Mouse (Mus musculus) kidney, embryonic 15.5 days (tissue): ENCODE measurements at regions not wholly inside any gene's neighbourhood (a gene's known extent, or its start where the extent isn't known, plus 50 kb on each side); places are given as distances from the start of the nearest gene placed in this dataset.

Experiments used
- ATAC-seq: fragments of 200-750 bp; cut with Nextera tagmentation; replicated peaks from 2 replicates; pipeline ENCODE4 v1.8.0; 2017; ENCODE audit warnings: moderate TSS enrichment; ENCODE audit not compliant: low FRiP score
- H3K27ac ChIP-seq: fragments of 300-500 bp; sonication (generic); 2 replicates; pipeline ENCODE4 v1.5.1; 2015; ENCODE audit warnings: mild to moderate bottlenecking, inconsistent platforms
- H3K27me3 ChIP-seq: fragments of 300-500 bp; sonication (generic); 2 replicates; pipeline ENCODE4 v1.6.1; 2015; ENCODE audit warnings: inconsistent platforms
- H3K36me3 ChIP-seq: fragments of 300-500 bp; sonication (generic); 2 replicates; pipeline ENCODE4 v1.6.1; 2015; ENCODE audit warnings: inconsistent platforms
- H3K4me1 ChIP-seq: fragments of 300-500 bp; sonication (generic); 2 replicates; pipeline ENCODE4 v1.6.1; 2015; ENCODE audit warnings: inconsistent platforms
- H3K4me2 ChIP-seq: fragments of 300-500 bp; sonication (generic); 2 replicates; pipeline ENCODE4 v1.6.1; 2015; ENCODE audit warnings: moderate library complexity, mild to moderate bottlenecking, inconsistent platforms
- H3K4me3 ChIP-seq: fragments of 300-500 bp; sonication (generic); replicated peaks from 2 replicates; pipeline ENCODE4 v1.5.1; 2015; ENCODE audit warnings: mild to moderate bottlenecking, inconsistent platforms
- H3K9ac ChIP-seq: fragments of 300-500 bp; sonication (generic); 2 replicates; pipeline ENCODE4 v1.6.1; 2015; ENCODE audit warnings: mild to moderate bottlenecking, inconsistent platforms
- H3K9me3 ChIP-seq: fragments of 300-500 bp; sonication (generic); replicated peaks from 2 replicates; pipeline ENCODE4 v1.6.1; 2016; ENCODE audit warnings: inconsistent platforms
- WGBS: fragments of 180-500 bp; shearing (Covaris S2); methylation state at CpG from one replicate; pipeline ENCODE4 v1.1.7; 2015; ENCODE audit warnings: mixed read lengths; 5-methylcytosine and 5-hydroxymethylcytosine counted together

- H3K4me2 ChIP-seq, result no peak overlapping the region
- no peak overlapping the region for H3K9ac ChIP-seq
- no peak overlapping the region for H3K27ac ChIP-seq
- H3K4me1 ChIP-seq, result no peaks in the 10 kb centered on the region
- H3K4me3 ChIP-seq, result no peak overlapping the region
- WGBS, result 85% methylated on average over 3 of the region's 3 CpGs
- no peak for ATAC-seq
- H3K9me3 ChIP-seq, result no peaks in the 10 kb centered on the region
- H3K36me3 ChIP-seq, result no peaks in the 10 kb centered on the region
- no peaks in the 10 kb centered on the region for H3K27me3 ChIP-seq
Observed at GRCm38 (mm10) chr3:17201773-17202172, 746.4 kb upstream of the Cypt12 start.

DNA sequence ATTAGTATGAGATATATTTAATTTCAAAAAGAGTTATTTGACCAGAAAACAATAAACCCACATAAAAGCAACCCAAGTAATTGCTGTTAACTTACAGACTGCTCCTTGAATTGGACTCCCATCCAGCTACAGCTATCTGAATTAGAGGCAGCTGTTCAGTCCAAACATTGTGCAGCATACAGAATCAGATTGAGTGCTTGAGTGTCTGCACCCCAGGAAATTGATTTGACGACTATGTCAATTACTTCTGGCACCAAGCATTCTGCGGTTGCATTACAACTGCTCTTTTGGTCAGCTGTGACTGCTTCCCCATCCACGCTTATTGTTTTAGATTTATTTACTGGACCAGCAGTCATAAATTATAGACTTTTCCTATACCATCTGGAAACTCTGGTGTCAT is 734.2 kb upstream of the Cypt12 start:
- 79% methylated on average over 3 of the region's 3 CpGs for WGBS

GRCm38 (mm10) chr3:17216825-17217224 is 731.4 kb upstream of the Cypt12 start:
- no peaks in the 10 kb centered on the region for H3K36me3 ChIP-seq
- no peak overlapping the region for H3K9ac ChIP-seq
- no peaks in the 10 kb centered on the region for H3K27me3 ChIP-seq
- H3K9me3 ChIP-seq, result no peaks in the 10 kb centered on the region
- no peak overlapping the region for H3K27ac ChIP-seq
- ATAC-seq, result no peak
- WGBS, result 82% methylated on average over 2 of the region's 2 CpGs
- H3K4me1 ChIP-seq, result no peaks in the 10 kb centered on the region
- H3K4me3 ChIP-seq, result no peak overlapping the region
- no peak overlapping the region for H3K4me2 ChIP-seq

More for the DNA sequence above, 734.2 kb upstream of the Cypt12 start:
- no peaks in the 10 kb centered on the region for H3K27me3 ChIP-seq
- no peak overlapping the region for H3K9ac ChIP-seq
- H3K4me2 ChIP-seq, result no peak overlapping the region
- no peaks in the 10 kb centered on the region for H3K9me3 ChIP-seq
- no peaks in the 10 kb centered on the region for H3K4me1 ChIP-seq
- no peak overlapping the region for H3K4me3 ChIP-seq
- ATAC-seq, result no peak
- no peak overlapping the region for H3K27ac ChIP-seq
- no peaks in the 10 kb centered on the region for H3K36me3 ChIP-seq

DNA sequence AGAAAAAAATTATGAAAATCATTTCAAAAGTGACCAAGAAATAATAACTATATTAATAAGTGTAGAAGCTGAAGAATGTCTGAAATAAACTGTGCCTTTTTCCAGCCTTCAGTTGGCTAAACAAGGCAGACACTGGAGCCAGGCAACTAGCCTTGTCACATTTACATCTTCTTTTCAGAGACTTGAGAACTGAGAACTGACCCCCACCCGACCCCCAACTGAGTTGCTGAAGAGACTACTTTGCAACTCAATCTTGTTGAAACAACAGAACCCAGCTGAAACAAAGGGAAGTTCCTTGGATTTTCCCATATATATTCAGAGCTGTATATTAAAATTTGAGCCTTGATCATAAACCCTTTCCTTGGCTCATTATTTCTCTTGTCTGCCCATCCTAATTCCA is 709.8 kb upstream of the Cypt12 start:
- Histone ChIP-seq H3K4me2 (no peak overlapping the region), H3K4me3 (no peak overlapping the region), H3K27ac (no peak overlapping the region), H3K4me1 (no peaks in the 10 kb centered on the region), H3K36me3 (no peaks in the 10 kb centered on the region), H3K9ac (no peak overlapping the region), H3K9me3 (no peaks in the 10 kb centered on the region), H3K27me3 (no peaks in the 10 kb centered on the region)
- ATAC-seq, result no peak
- 26% methylated on average over 1 of the region's 1 CpGs for WGBS

DNA sequence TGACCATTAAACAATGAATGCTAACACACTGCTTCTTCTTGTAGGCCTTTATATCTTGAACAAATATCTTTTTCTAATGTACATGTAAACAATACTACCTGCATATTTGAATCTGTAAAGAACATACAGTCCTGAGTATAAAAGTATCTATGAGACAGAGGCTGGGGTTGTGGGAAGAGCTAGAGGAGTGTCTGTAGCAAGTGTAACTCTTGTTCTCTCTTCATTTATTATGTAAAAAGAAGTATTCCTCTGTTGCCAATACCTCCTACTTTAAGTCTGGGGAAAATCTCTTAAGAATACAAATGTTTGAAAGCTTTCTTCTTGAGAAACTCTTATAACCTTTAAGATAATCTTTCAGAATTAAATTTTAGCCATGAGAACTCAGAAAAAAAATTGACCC is 689.8 kb upstream of the Cypt12 start:
- no peaks in the 10 kb centered on the region for H3K36me3 ChIP-seq
- no peaks in the 10 kb centered on the region for H3K9me3 ChIP-seq
- no peak for ATAC-seq
- no peak overlapping the region for H3K9ac ChIP-seq
- no peak overlapping the region for H3K4me2 ChIP-seq
- no peaks in the 10 kb centered on the region for H3K4me1 ChIP-seq
- no peaks in the 10 kb centered on the region for H3K27me3 ChIP-seq
- no peak overlapping the region for H3K4me3 ChIP-seq
- no peak overlapping the region for H3K27ac ChIP-seq

- Histone ChIP-seq H3K36me3 (no peaks in the 10 kb centered on the region), H3K4me3 (no peak overlapping the region), H3K4me1 (no peaks in the 10 kb centered on the region), H3K9me3 (no peaks in the 10 kb centered on the region), H3K4me2 (no peak overlapping the region), H3K27me3 (no peaks in the 10 kb centered on the region), H3K9ac (no peak overlapping the region), H3K27ac (no peak overlapping the region)
- ATAC-seq, result no peak
- WGBS, result 79% methylated on average over 3 of the region's 3 CpGs
Observed at GRCm38 (mm10) chr3:17259093-17259492, 689.1 kb upstream of the Cypt12 start.

- 69% methylated on average over 6 of the region's 6 CpGs for WGBS
- no peaks in the 10 kb centered on the region for H3K9me3 ChIP-seq
- H3K27ac ChIP-seq, result no peak overlapping the region
- no peaks in the 10 kb centered on the region for H3K27me3 ChIP-seq
- no peak overlapping the region for H3K9ac ChIP-seq
- H3K4me2 ChIP-seq, result no peak overlapping the region
- H3K4me3 ChIP-seq, result no peak overlapping the region
- no peaks in the 10 kb centered on the region for H3K36me3 ChIP-seq
- H3K4me1 ChIP-seq, result no peaks in the 10 kb centered on the region
- ATAC-seq, result no peak
Observed at GRCm38 (mm10) chr3:17281231-17281630, 667.0 kb upstream of the Cypt12 start.

DNA sequence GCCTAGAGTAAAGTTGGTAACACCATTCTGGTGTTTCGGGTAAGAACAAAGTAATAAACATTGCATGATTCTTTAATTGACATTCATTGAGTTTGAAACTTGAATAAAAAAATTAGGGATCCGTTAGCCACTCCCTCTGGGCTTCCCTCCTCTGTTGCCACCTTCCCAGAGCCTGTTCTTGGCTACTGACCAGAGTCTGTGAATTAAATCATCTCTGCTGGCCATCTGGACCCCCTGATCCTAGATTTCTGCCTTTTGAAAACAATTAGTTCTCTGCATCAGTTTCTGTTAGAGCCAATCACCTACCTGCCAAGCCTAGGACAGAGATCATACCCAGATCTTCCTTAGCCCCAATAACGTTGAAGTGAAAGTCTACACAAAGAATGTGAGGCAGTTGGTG is 665.3 kb upstream of the Cypt12 start:
- no peaks in the 10 kb centered on the region for H3K36me3 ChIP-seq
- no peak overlapping the region for H3K9ac ChIP-seq
- H3K9me3 ChIP-seq, result no peaks in the 10 kb centered on the region
- no peaks in the 10 kb centered on the region for H3K4me1 ChIP-seq
- WGBS, result 87% methylated on average over 3 of the region's 3 CpGs
- H3K27me3 ChIP-seq, result no peaks in the 10 kb centered on the region
- no peak overlapping the region for H3K4me3 ChIP-seq
- H3K4me2 ChIP-seq, result no peak overlapping the region
- ATAC-seq, result no peak
- H3K27ac ChIP-seq, result no peak overlapping the region

DNA sequence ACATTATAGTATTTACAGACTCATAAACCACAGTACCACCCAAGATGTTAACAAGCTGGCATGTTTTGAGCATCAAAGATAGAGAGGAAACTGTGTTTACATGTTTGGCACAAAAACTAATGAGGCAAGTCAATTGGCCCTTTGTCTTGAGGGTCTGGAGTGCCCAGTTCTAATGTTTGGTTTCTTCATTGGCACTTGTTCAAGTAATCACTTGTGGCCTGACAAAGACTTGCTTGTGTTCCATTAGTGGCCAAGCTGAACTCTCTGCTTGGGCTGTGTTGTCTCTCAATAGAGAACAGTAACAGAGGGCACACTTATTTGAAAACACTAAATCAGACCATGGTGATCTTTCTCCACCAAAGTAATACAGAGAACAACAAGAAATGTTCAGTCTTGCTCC is 630.7 kb upstream of the Cypt12 start:
- no peaks in the 10 kb centered on the region for H3K4me1 ChIP-seq
- H3K36me3 ChIP-seq, result no peaks in the 10 kb centered on the region
- H3K27ac ChIP-seq, result no peak overlapping the region
- no peaks in the 10 kb centered on the region for H3K9me3 ChIP-seq
- ATAC-seq, result no peak
- H3K9ac ChIP-seq, result no peak overlapping the region
- H3K4me3 ChIP-seq, result no peak overlapping the region
- peaks cover 4% of the 10 kb centered on the region; the same call in 1 of the 2 replicates for H3K27me3 ChIP-seq
- H3K4me2 ChIP-seq, result no peak overlapping the region

- H3K27me3 ChIP-seq, result peaks cover 4% of the 10 kb centered on the region; the same call in 1 of the 2 replicates
- ATAC-seq, result no peak
- H3K4me2 ChIP-seq, result no peak overlapping the region
- H3K36me3 ChIP-seq, result no peaks in the 10 kb centered on the region
- no peak overlapping the region for H3K27ac ChIP-seq
- H3K9ac ChIP-seq, result no peak overlapping the region
- no peaks in the 10 kb centered on the region for H3K9me3 ChIP-seq
- H3K4me1 ChIP-seq, result no peaks in the 10 kb centered on the region
- 75% methylated on average over 3 of the region's 3 CpGs for WGBS
- H3K4me3 ChIP-seq, result no peak overlapping the region
Observed at GRCm38 (mm10) chr3:17318450-17318849, 629.8 kb upstream of the Cypt12 start.

GRCm38 (mm10) chr3:17319213-17319612 is 629.0 kb upstream of the Cypt12 start:
- H3K9ac ChIP-seq, result no peak overlapping the region
- H3K9me3 ChIP-seq, result no peaks in the 10 kb centered on the region
- H3K4me3 ChIP-seq, result no peak overlapping the region
- H3K4me2 ChIP-seq, result no peak overlapping the region
- no peaks in the 10 kb centered on the region for H3K4me1 ChIP-seq
- no peak overlapping the region for H3K27ac ChIP-seq
- peaks cover 4% of the 10 kb centered on the region; the same call in 1 of the 2 replicates for H3K27me3 ChIP-seq
- H3K36me3 ChIP-seq, result no peaks in the 10 kb centered on the region
- peak; percentile 80 for ATAC-seq
- WGBS, result 5% methylated on average over 9 of the region's 9 CpGs

GRCm38 (mm10) chr3:17319931-17320330 is 628.3 kb upstream of the Cypt12 start:
- Histone ChIP-seq H3K36me3 (no peaks in the 10 kb centered on the region), H3K27ac (no peak overlapping the region), H3K27me3 (peaks cover 4% of the 10 kb centered on the region; the same call in 1 of the 2 replicates), H3K9ac (no peak overlapping the region), H3K4me2 (no peak overlapping the region), H3K4me3 (no peak overlapping the region), H3K9me3 (no peaks in the 10 kb centered on the region), H3K4me1 (no peaks in the 10 kb centered on the region)
- ATAC-seq, result no peak
- WGBS, result 69% methylated on average over 5 of the region's 5 CpGs

DNA sequence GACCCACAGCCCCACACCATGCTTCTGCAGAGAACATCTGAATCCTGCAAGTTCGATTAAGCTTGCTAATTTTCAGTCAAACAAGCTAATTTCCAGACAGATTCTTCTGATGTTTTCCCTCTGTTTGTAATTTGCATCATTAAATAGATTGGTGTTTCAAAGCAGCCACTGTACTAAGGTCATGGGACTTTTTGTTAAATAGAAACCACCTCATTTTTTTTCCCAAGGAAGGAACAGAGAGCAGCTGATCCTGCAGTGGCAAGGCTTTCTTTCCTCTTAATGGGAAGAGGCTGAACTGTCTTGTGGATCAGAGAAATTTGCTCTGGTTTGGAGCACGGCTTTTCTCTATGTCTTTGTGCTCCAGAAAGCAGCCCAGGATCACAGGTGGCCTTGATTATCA is 625.9 kb upstream of the Cypt12 start:
- ATAC-seq, result no peak
- Histone ChIP-seq H3K9ac (no peak overlapping the region), H3K36me3 (no peaks in the 10 kb centered on the region), H3K9me3 (no peaks in the 10 kb centered on the region), H3K4me1 (no peaks in the 10 kb centered on the region), H3K4me2 (no peak overlapping the region), H3K27me3 (peaks cover 4% of the 10 kb centered on the region; the same call in 1 of the 2 replicates), H3K4me3 (no peak overlapping the region), H3K27ac (no peak overlapping the region)
- 60% methylated on average over 2 of the region's 2 CpGs for WGBS
